Mouse (Mus musculus) adrenal gland, postnatal 14 days (tissue): ENCODE results near the gene Iars. TPM values are rescaled to one million over a fixed set of nuclear protein-coding genes. Genes with fewer than 3 reads are reported as not detected.
"Not testable (repeated sequence)": the region's sequence is repeated elsewhere in the genome, so short reads cannot be mapped to it uniquely, and the experiment has no call there.

ENCODE experiments used
- DNase-seq: peaks from one replicate; pipeline ENCODE4 v3.0.0; 2021; ENCODE audit warnings: mixed read lengths
- total RNA-seq: library from RNA; stranded (reverse); gene quantifications from 2 replicates; pipeline ENCODE4 v1.2.3, GENCODE M21; 2021

Iars gene
- total RNA-seq, 1 experiment from 2014 or later = 74.4 TPM

DNA sequence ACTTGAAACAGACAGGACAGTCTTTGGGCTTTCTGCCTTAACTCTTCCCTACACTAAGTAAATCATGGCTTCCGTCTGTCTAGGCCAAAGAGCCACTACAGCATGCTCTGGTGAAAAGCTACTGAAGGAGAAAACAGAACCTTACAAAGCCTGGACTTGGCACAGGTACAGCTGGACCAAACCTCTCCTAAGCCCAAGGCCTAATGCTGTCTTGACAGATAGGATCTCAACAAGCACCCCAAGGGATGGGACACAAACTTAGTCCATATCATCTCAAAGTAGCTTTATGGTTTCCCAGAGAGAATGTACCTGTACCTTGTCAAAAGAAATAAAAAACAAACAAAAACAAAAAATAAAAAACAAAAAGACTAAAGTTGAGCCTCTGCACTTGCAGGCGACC lies 54.5 kb downstream of the Iars start:
- no peak for DNase-seq

DNA sequence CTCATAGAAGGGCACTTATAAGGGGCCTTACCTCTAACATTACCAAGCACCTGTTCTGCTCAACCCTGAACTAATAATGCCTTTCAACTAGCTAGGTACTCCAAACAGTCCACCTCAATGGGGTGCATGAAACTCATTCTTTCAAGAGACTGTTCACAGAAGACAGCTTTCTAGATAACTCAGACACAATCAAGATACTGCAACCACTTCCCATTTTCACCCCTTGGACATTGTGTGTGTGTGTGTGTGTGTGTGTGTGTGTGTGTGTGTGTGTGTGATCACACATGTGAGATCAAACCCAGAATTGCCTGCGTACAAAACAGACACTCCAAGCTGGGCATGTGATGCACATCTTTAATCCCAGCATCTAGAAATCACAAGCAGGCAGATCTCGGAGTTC lies 56.1 kb downstream of the Iars start:
- no peak for DNase-seq

DNA sequence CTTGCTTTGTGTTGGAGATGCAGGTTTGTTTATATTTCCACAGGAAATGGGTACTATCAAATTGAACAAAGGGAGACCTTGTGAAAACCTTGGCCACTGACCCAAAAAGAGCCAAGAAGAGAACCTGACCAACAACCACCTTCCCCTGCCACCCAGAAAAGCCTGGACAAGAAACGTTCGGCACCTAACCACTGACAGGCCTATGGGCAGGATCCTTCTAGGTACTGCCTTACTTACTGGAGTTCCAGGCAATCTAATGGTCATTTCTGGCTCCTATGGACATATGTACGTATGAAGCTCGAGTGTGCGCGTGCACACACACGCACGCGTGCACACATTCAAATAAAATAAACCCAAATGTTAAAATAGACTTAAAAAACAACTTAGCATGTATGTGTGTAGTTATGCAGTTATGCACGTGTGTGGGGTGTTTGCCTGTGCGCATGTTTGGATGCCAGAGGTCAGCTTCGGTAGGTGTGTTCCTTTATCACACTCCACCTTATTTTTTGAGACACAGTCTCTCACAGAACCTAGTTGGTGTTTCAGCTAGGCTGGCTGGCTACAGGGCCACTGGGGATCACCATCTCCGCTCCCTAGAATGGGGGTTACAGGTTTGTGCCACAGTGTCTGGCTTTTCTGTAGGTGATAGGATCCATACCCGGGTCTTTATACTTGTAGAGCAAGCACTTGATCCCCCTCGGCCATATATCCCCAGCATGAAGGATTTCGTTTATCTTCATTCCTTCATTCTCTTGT lies 59.6 kb downstream of the Iars start:
- DNase-seq = no peak

DNA sequence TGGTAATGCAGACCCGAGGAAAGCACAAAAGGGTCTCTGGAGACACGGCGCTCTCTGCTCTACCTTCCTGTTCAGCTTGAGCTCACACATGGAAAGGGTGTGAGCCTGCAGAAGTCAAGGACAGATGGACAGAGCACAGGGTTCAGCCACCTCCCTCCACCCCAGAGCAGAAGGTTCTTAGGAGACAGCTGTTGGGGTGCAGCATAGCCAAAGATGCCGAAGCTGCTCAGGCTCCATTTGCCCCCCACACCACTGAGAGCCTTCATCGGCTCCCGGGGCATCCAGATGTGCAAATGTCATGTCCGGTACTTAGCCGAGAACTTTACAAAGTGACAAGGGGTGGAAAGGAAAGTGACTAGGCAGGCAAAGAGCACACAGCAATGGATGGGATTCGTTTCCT lies 74.7 kb downstream of the Iars start:
- no peak for DNase-seq

DNA sequence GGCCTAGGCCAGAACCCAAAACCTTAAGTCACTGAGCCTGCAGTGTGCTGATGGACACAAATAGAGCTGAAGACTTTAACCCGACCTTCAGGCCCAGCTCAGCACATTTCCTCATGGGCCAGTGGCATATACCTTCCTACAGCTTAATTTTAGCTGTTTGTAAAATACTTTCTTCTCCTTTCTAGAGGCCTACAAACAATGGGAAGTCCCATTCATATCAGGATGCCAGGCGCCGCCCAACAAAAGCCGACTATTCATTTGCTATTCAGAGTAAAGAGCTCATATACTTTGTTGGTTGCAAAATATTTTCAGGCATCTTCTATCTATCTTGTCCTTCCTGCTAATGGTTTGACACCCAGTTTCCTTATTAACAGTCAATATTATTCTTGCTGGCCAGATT lies 76.1 kb downstream of the Iars start:
- DNase-seq = no peak

DNA sequence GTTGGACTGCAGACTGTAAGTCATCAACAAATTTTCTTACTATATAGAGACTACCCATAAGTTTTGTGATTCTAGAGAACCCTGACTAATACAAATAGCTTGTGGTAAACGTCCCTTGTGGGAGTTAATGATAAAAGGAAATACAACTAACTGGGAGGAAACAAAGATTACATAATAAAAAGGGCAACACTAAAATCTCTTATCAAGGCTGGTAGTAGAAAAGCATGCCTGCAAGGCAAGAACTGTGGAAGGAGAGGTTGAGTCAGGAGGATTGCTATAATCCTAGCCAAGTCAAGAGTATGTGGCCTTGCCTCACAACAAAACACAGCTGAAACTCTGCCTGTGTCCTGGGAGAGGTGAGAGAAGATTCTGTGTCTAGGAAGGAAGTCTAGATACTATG lies 78.8 kb downstream of the Iars start:
- DNase-seq = no peak

DNA sequence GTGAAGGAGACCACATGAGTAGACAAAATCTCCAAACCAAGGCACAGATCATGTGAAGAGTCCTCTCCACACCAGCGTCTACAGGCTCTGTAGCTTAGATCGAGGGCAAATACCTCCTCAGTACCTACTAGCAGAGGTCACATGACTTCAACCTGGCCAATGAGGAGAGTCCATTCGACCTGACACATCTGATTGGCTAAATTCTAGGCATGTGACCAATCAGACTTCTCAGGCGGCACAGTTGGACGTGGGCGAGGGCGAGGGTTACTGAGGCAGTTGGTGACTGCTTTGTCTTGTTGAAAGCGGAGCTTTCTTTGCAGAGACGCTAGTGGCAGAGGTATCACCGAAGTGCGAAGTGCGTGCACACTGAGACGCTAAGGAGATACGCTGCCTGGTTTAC lies 80.3 kb downstream of the Iars start:
- no peak for DNase-seq

DNA sequence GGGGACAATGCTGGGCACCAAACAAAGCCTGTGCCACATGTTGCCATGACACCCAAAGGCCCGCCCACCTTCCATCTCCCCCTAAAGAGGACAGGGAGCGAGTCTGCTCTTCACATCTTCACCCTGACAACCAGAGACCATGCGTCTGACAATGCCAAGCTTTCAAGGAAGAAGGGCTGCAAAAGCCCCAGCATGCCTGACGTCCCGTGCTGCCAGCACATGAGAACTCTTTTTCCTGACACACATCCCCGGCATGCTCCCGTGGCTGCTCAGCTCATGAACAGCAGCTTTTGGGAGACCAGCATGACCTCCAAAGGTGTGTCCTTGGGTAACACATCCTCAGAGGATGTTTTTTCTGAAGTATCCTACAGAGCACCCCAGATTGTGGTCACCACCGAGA lies 83.4 kb downstream of the Iars start:
- DNase-seq = no peak

DNA sequence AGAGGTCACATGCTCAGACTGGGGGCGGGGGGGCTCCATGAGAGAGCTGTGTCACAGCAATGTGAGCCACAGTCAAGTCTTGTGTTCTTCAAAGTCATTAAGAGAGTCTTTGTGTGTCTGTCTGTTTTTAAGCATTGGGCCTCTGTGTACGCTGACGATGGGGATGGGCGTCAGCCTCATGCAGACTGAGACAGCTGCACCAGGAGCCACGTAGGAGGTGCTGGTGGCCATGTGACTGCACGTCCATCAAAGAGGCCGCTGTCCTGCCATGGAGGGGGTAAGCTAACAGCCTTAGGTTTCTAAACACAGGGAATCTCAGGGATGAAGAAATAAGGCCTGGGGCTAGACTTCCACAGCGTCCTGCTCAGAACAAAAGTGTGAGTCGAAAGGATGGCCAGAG lies 84.4 kb downstream of the Iars start:
- no peak for DNase-seq

DNA sequence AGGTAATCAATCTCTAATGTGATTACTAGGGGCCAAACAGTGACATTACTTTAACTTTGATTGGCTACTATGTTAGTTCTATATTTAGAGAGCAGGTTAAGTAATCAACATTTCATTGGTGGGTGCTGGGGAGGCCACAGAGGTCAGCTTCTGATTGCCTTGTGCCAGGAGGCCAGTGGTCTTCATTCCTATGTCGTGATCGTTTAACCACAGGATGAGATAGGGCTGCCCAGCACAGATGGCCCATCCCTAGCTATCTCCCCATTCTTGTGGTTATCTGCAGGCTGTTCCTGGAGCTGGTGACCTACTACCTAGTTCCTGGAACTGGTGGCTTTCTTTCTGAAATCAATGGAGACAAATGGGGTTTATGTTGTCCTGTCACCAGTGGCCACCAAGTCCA lies 86.1 kb downstream of the Iars start:
- DNase-seq = no peak

DNA sequence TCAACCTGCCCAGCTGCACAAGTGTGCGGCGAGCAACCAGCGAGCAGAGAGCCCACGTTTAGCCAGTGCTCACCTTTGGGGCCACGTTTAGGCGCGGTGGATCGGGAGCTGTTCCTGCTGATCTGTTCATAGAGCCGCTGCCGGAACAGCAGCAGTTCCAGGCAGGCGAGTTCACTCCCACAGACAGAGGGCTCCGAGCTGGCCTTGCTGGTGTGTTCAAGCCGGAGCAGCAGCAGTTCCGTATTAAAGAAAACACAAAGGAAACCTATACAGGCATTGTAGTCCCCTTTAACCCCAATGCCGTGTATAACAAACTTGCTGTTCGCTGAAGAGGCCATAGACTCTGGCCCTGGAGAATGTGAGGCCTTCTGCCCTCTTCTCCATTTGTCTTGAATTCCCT lies 87.2 kb downstream of the Iars start:
- no peak for DNase-seq

DNA sequence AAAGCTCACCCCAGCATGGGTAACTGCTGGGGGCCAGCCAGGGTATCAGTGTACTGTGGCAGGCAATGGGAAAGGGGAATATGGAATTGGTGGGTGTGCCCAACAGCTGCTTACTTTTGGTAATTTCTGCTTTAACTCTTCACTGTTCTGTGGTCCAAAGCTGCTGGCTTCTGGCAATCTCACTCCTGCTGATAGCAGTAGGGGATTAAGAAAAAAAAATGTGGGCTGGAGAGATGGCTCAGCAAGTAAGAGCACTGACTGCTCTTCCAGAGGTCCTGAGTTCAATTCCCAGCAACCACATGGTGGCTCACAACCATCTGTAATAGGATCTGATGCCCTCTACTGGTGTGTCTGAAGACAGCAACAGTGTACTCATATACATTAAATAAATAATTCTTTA lies 89.6 kb downstream of the Iars start:
- DNase-seq = not testable (repeated sequence)

Other genes with a start within 250 kb of the Iars start
- 1.3 TPM in 2 replicates for gene Tes3-ps, start 188.8 kb upstream of the Iars start, total RNA-seq
- gene Ecm2, start 177.3 kb upstream of the Iars start, total RNA-seq = 8.3 and 12.0 TPM in 2 replicates
- 21.8 and 25.0 TPM in 2 replicates for gene Aspn, start 137.7 kb upstream of the Iars start, total RNA-seq
- gene Omd, start 99.6 kb upstream of the Iars start, total RNA-seq = 3.8 and 6.4 TPM in 2 replicates
- 40.3 and 45.5 TPM in 2 replicates for gene Ogn, start 74.1 kb upstream of the Iars start, total RNA-seq
- 5.0 and 5.9 TPM in 2 replicates for gene Cenpp, start 29.3 kb upstream of the Iars start, total RNA-seq
- 23.6 and 25.0 TPM in 2 replicates for gene Nol8, start 29.0 kb upstream of the Iars start, total RNA-seq
- not detected in 2 replicates for gene Gm30302, start 116.9 kb downstream of the Iars start, total RNA-seq